Mouse (Mus musculus): ENCODE measurements around the gene Tmem63a. TPM values are rescaled to one million over a fixed set of nuclear protein-coding genes. Genes with fewer than 3 reads are reported as not detected.

Gene Tmem63a
- polyA plus RNA-seq, 1 experiment from 2014 or later: 3.1 TPM

- DNase-seq (ENCODE audit: low spot score) (no peak), ATAC-seq (replicated peaks; ENCODE audit: insufficient number of reproducible peaks, low FRiP score, low TSS enrichment, low read depth) (no peak)
- no peak overlapping the region for H3K4me3 ChIP-seq (ENCODE audit: low read depth, low read length)
- H3K27me3 ChIP-seq (ENCODE audit: control insufficient read depth, insufficient read depth, low read length): no peaks in the 10 kb centered on the region
- no peaks in the 10 kb centered on the region for H3K9me3 ChIP-seq (replicated peaks; ENCODE audit: control insufficient read depth, low read length)
- no peak overlapping the region for H3K9ac ChIP-seq (replicated peaks; ENCODE audit: low read length)
- H3K4me2 ChIP-seq (ENCODE audit: low read depth, low read length): no peak overlapping the region
- H3K4me1 ChIP-seq (ENCODE audit: control insufficient read depth, insufficient read depth, low read length): no peaks in the 10 kb centered on the region
- no peak overlapping the region for H3K27ac ChIP-seq (replicated peaks; ENCODE audit: low read depth, low read length)
- WGBS: 55% methylated on average over 3 of the region's 3 CpGs
- no peaks in the 10 kb centered on the region for H3K36me3 ChIP-seq (replicated peaks; ENCODE audit: control insufficient read depth, insufficient read depth, low read depth, low read length)
Measured at GRCm38 (mm10) chr1:180990671-180991070, 48.5 kb downstream of the Tmem63a start.

GRCm38 (mm10) chr1:180992142-180992541, 50.0 kb downstream of the Tmem63a start:
- 65% methylated on average over 3 of the region's 3 CpGs for WGBS
- H3K4me2 ChIP-seq (ENCODE audit: low read depth, low read length): no peak overlapping the region
- ATAC-seq (replicated peaks; ENCODE audit: insufficient number of reproducible peaks, low FRiP score, low TSS enrichment, low read depth): no peak

GRCm38 (mm10) chr1:181000501-181001092, 58.5 kb downstream of the Tmem63a start:
- WGBS: 36% methylated on average over 10 of the region's 10 CpGs
- Histone ChIP-seq H3K4me2 (ENCODE audit: low read depth, low read length) (no peak overlapping the region), H3K36me3 (replicated peaks; ENCODE audit: control insufficient read depth, insufficient read depth, low read depth, low read length) (no peaks in the 10 kb centered on the region), H3K4me3 (ENCODE audit: low read depth, low read length) (no peak overlapping the region), H3K9ac (replicated peaks; ENCODE audit: low read length) (no peak overlapping the region), H3K27me3 (ENCODE audit: control insufficient read depth, insufficient read depth, low read length) (no peaks in the 10 kb centered on the region), H3K9me3 (replicated peaks; ENCODE audit: control insufficient read depth, low read length) (no peaks in the 10 kb centered on the region), H3K4me1 (ENCODE audit: control insufficient read depth, insufficient read depth, low read length) (no peaks in the 10 kb centered on the region), H3K27ac (replicated peaks; ENCODE audit: low read depth, low read length) (no peak overlapping the region)
- DNase-seq (ENCODE audit: low spot score) (peak; percentile 29), ATAC-seq (replicated peaks; ENCODE audit: insufficient number of reproducible peaks, low FRiP score, low TSS enrichment, low read depth) (no peak; the same call in 1 of the 2 replicates)

More at GRCm38 (mm10) chr1:180992142-180992541, 50.0 kb downstream of the Tmem63a start:
- Histone ChIP-seq H3K4me3 (ENCODE audit: low read depth, low read length) (no peak overlapping the region), H3K9me3 (replicated peaks; ENCODE audit: control insufficient read depth, low read length) (no peaks in the 10 kb centered on the region), H3K4me1 (ENCODE audit: control insufficient read depth, insufficient read depth, low read length) (no peaks in the 10 kb centered on the region), H3K36me3 (replicated peaks; ENCODE audit: control insufficient read depth, insufficient read depth, low read depth, low read length) (no peaks in the 10 kb centered on the region), H3K27me3 (ENCODE audit: control insufficient read depth, insufficient read depth, low read length) (no peaks in the 10 kb centered on the region), H3K9ac (replicated peaks; ENCODE audit: low read length) (no peak overlapping the region), H3K27ac (replicated peaks; ENCODE audit: low read depth, low read length) (no peak overlapping the region)
- peak; percentile 81 for DNase-seq (ENCODE audit: low spot score)

GRCm38 (mm10) chr1:181001217-181001616, 59.1 kb downstream of the Tmem63a start:
- Histone ChIP-seq H3K4me2 (ENCODE audit: low read depth, low read length) (no peak overlapping the region), H3K27me3 (ENCODE audit: control insufficient read depth, insufficient read depth, low read length) (no peaks in the 10 kb centered on the region), H3K36me3 (replicated peaks; ENCODE audit: control insufficient read depth, insufficient read depth, low read depth, low read length) (no peaks in the 10 kb centered on the region), H3K4me1 (ENCODE audit: control insufficient read depth, insufficient read depth, low read length) (no peaks in the 10 kb centered on the region), H3K27ac (replicated peaks; ENCODE audit: low read depth, low read length) (no peak overlapping the region), H3K4me3 (ENCODE audit: low read depth, low read length) (no peak overlapping the region), H3K9me3 (replicated peaks; ENCODE audit: control insufficient read depth, low read length) (no peaks in the 10 kb centered on the region), H3K9ac (replicated peaks; ENCODE audit: low read length) (no peak overlapping the region)
- 78% methylated on average over 3 of the region's 3 CpGs for WGBS
- DNase-seq (ENCODE audit: low spot score): no peak
- no peak for ATAC-seq (replicated peaks; ENCODE audit: insufficient number of reproducible peaks, low FRiP score, low TSS enrichment, low read depth)

- no peaks in the 10 kb centered on the region for H3K27me3 ChIP-seq (ENCODE audit: control insufficient read depth, insufficient read depth, low read length)
- no peak overlapping the region for H3K4me3 ChIP-seq (ENCODE audit: low read depth, low read length)
- H3K9ac ChIP-seq (replicated peaks; ENCODE audit: low read length): no peak overlapping the region
- no peak for ATAC-seq (replicated peaks; ENCODE audit: insufficient number of reproducible peaks, low FRiP score, low TSS enrichment, low read depth)
- no peak overlapping the region for H3K4me2 ChIP-seq (ENCODE audit: low read depth, low read length)
- H3K27ac ChIP-seq (replicated peaks; ENCODE audit: low read depth, low read length): no peak overlapping the region
- H3K9me3 ChIP-seq (replicated peaks; ENCODE audit: control insufficient read depth, low read length): no peaks in the 10 kb centered on the region
- no peaks in the 10 kb centered on the region for H3K36me3 ChIP-seq (replicated peaks; ENCODE audit: control insufficient read depth, insufficient read depth, low read depth, low read length)
- WGBS: 86% methylated on average over 3 of the region's 3 CpGs
- no peaks in the 10 kb centered on the region for H3K4me1 ChIP-seq (ENCODE audit: control insufficient read depth, insufficient read depth, low read length)
- DNase-seq (ENCODE audit: low spot score): no peak
Measured at GRCm38 (mm10) chr1:181001621-181002020, 59.5 kb downstream of the Tmem63a start.

GRCm38 (mm10) chr1:181003790-181004189, 61.6 kb downstream of the Tmem63a start:
- no peaks in the 10 kb centered on the region for H3K9me3 ChIP-seq (replicated peaks; ENCODE audit: control insufficient read depth, low read length)
- H3K27ac ChIP-seq (replicated peaks; ENCODE audit: low read depth, low read length): no peak overlapping the region
- WGBS: 81% methylated on average over 2 of the region's 2 CpGs
- H3K4me3 ChIP-seq (ENCODE audit: low read depth, low read length): no peak overlapping the region
- no peaks in the 10 kb centered on the region for H3K27me3 ChIP-seq (ENCODE audit: control insufficient read depth, insufficient read depth, low read length)
- DNase-seq (ENCODE audit: low spot score) (no peak), ATAC-seq (replicated peaks; ENCODE audit: insufficient number of reproducible peaks, low FRiP score, low TSS enrichment, low read depth) (no peak)
- H3K4me1 ChIP-seq (ENCODE audit: control insufficient read depth, insufficient read depth, low read length): no peaks in the 10 kb centered on the region
- H3K36me3 ChIP-seq (replicated peaks; ENCODE audit: control insufficient read depth, insufficient read depth, low read depth, low read length): no peaks in the 10 kb centered on the region
- H3K4me2 ChIP-seq (ENCODE audit: low read depth, low read length): no peak overlapping the region
- no peak overlapping the region for H3K9ac ChIP-seq (replicated peaks; ENCODE audit: low read length)

- H3K9me3 ChIP-seq (replicated peaks; ENCODE audit: control insufficient read depth, low read length): no peaks in the 10 kb centered on the region
Measured at GRCm38 (mm10) chr1:181005331-181005730, 63.2 kb downstream of the Tmem63a start.

GRCm38 (mm10) chr1:181007831-181008230, 65.7 kb downstream of the Tmem63a start:
- no peaks in the 10 kb centered on the region for H3K4me1 ChIP-seq (ENCODE audit: control insufficient read depth, insufficient read depth, low read length)
- H3K9ac ChIP-seq (replicated peaks; ENCODE audit: low read length): no peak overlapping the region
- no peaks in the 10 kb centered on the region for H3K27me3 ChIP-seq (ENCODE audit: control insufficient read depth, insufficient read depth, low read length)
- H3K4me3 ChIP-seq (ENCODE audit: low read depth, low read length): no peak overlapping the region
- no peaks in the 10 kb centered on the region for H3K36me3 ChIP-seq (replicated peaks; ENCODE audit: control insufficient read depth, insufficient read depth, low read depth, low read length)
- no peak for DNase-seq (ENCODE audit: low spot score)
- no peaks in the 10 kb centered on the region for H3K9me3 ChIP-seq (replicated peaks; ENCODE audit: control insufficient read depth, low read length)
- ATAC-seq (replicated peaks; ENCODE audit: insufficient number of reproducible peaks, low FRiP score, low TSS enrichment, low read depth): no peak
- H3K27ac ChIP-seq (replicated peaks; ENCODE audit: low read depth, low read length): no peak overlapping the region
- no peak overlapping the region for H3K4me2 ChIP-seq (ENCODE audit: low read depth, low read length)
- WGBS: 87% methylated on average over 6 of the region's 6 CpGs

More at GRCm38 (mm10) chr1:181005331-181005730, 63.2 kb downstream of the Tmem63a start:
- no peak overlapping the region for H3K9ac ChIP-seq (replicated peaks; ENCODE audit: low read length)
- 87% methylated on average over 8 of the region's 8 CpGs for WGBS
- no peaks in the 10 kb centered on the region for H3K36me3 ChIP-seq (replicated peaks; ENCODE audit: control insufficient read depth, insufficient read depth, low read depth, low read length)
- no peak for DNase-seq (ENCODE audit: low spot score)
- ATAC-seq (replicated peaks; ENCODE audit: insufficient number of reproducible peaks, low FRiP score, low TSS enrichment, low read depth): no peak
- no peak overlapping the region for H3K4me2 ChIP-seq (ENCODE audit: low read depth, low read length)
- H3K27ac ChIP-seq (replicated peaks; ENCODE audit: low read depth, low read length): no peak overlapping the region
- no peaks in the 10 kb centered on the region for H3K4me1 ChIP-seq (ENCODE audit: control insufficient read depth, insufficient read depth, low read length)
- H3K4me3 ChIP-seq (ENCODE audit: low read depth, low read length): no peak overlapping the region
- no peaks in the 10 kb centered on the region for H3K27me3 ChIP-seq (ENCODE audit: control insufficient read depth, insufficient read depth, low read length)
